Comparison of ENCODE assay signal across 8 mouse cellular contexts in the genomic region with DNA sequence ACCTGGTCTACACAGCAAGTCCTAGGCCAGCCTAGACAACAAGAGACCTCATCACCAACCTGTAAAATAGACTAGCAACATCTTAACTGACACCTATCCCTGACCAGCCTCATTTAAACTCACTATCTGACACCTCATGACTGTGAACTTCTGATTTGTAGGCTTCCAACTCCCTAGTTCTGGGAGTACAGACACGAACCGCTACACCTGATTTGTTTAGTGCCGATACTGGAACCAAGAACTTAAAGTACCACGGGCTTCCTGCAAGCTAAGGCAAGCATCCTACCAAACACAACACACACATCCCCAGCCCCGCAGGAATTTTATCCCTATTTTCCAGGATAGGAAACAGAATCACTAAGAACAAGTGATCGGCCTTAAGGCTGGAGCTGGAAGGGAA. TPM values are rescaled to one million over a fixed set of nuclear protein-coding genes. Genes with fewer than 3 reads are reported as not detected.
DNase-seq lines count a peak whose midpoint lies in the region; ATAC-seq lines count a peak whose summit lies in the region.

No protein-coding gene starts in this region.

- H3K27me3 ChIP-seq in forebrain, embryonic 15.5 days, result peaks cover 6% of the 10 kb centered on the region
- peaks cover 19% of the 10 kb centered on the region; the same call in 1 of the 2 replicates for H3K27me3 ChIP-seq in forebrain, embryonic 16.5 days (replicated peaks; ENCODE audit: control insufficient read depth, insufficient read depth, low read length)
- H3K27me3 ChIP-seq in lung, embryonic 16.5 days (ENCODE audit: control insufficient read depth, insufficient read depth, low read depth, low read length), result no peaks in the 10 kb centered on the region
- H3K27me3 ChIP-seq in intestine, embryonic 14.5 days (replicated peaks; ENCODE audit: control insufficient read depth, insufficient read depth, low read length), result no peaks in the 10 kb centered on the region

- H3K36me3 ChIP-seq in forebrain, embryonic 15.5 days, result no peaks in the 10 kb centered on the region
- no peaks in the 10 kb centered on the region for H3K36me3 ChIP-seq in forebrain, embryonic 16.5 days (ENCODE audit: control insufficient read depth, insufficient read depth)
- no peaks in the 10 kb centered on the region for H3K36me3 ChIP-seq in lung, embryonic 16.5 days (ENCODE audit: control insufficient read depth, insufficient read depth, low read length)
- H3K36me3 ChIP-seq in intestine, embryonic 14.5 days (ENCODE audit: control insufficient read depth, insufficient read depth, low read length), result no peaks in the 10 kb centered on the region

- H3K9me3 ChIP-seq in forebrain, embryonic 15.5 days, result no peaks in the 10 kb centered on the region
- H3K9me3 ChIP-seq in forebrain, embryonic 16.5 days (ENCODE audit: control insufficient read depth, low read length), result no peaks in the 10 kb centered on the region
- H3K9me3 ChIP-seq in lung, embryonic 16.5 days (ENCODE audit: control insufficient read depth, low read length), result no peaks in the 10 kb centered on the region
- no peaks in the 10 kb centered on the region for H3K9me3 ChIP-seq in intestine, embryonic 14.5 days (ENCODE audit: control insufficient read depth, low read length)

- no peak overlapping the region for H3K9ac ChIP-seq in forebrain, embryonic 15.5 days (replicated peaks)
- no peak overlapping the region for H3K9ac ChIP-seq in forebrain, embryonic 16.5 days (replicated peaks; ENCODE audit: low read depth, low read length)
- peak overlapping the region; percentile 87; the same call in 1 of the 2 replicates for H3K9ac ChIP-seq in lung, embryonic 16.5 days (ENCODE audit: low read length)
- no peak overlapping the region for H3K9ac ChIP-seq in intestine, embryonic 14.5 days (ENCODE audit: low read length)

- 0 out of 2 replicates have a peak overlapping the region, but pooled peaks have one; percentile 91 for H3K4me2 ChIP-seq in forebrain, embryonic 15.5 days (replicated peaks)
- H3K4me2 ChIP-seq in forebrain, embryonic 16.5 days (ENCODE audit: low read length), result no peak overlapping the region
- peak overlapping the region; percentile 97 for H3K4me2 ChIP-seq in lung, embryonic 16.5 days (ENCODE audit: low read depth, low read length)
- H3K4me2 ChIP-seq in intestine, embryonic 14.5 days (ENCODE audit: low read length), result peak overlapping the region; percentile 84

- no peak overlapping the region for H3K27ac ChIP-seq in forebrain, embryonic 15.5 days (replicated peaks)
- H3K27ac ChIP-seq in forebrain, embryonic 16.5 days (ENCODE audit: low read length), result no peak overlapping the region
- no peak overlapping the region for H3K27ac ChIP-seq in lung, embryonic 16.5 days (ENCODE audit: low read length)
- H3K27ac ChIP-seq in intestine, embryonic 14.5 days (ENCODE audit: low read depth), result no peak overlapping the region

- H3K4me1 ChIP-seq in forebrain, embryonic 15.5 days, result peaks cover 13% of the 10 kb centered on the region
- H3K4me1 ChIP-seq in forebrain, embryonic 16.5 days (replicated peaks; ENCODE audit: control insufficient read depth, insufficient read depth, low read length), result peaks cover 17% of the 10 kb centered on the region
- H3K4me1 ChIP-seq in lung, embryonic 16.5 days (replicated peaks; ENCODE audit: control insufficient read depth, insufficient read depth, low read length), result peaks cover 42% of the 10 kb centered on the region
- H3K4me1 ChIP-seq in intestine, embryonic 14.5 days (replicated peaks; ENCODE audit: control insufficient read depth, insufficient read depth, low read length), result peaks cover 18% of the 10 kb centered on the region

- ATAC-seq in forebrain, embryonic 15.5 days (replicated peaks), result no peak
- ATAC-seq in forebrain, embryonic 16.5 days, result no peak
- ATAC-seq in lung, embryonic 16.5 days (ENCODE audit: low read depth), result no peak
- no peak for ATAC-seq in intestine, embryonic 14.5 days (replicated peaks; ENCODE audit: low FRiP score, low TSS enrichment, low read depth)

- DNase-seq in lung, postnatal 10 days, result no peak
- DNase-seq in intestine, embryonic 14.5 days (ENCODE audit: low spot score), result no peak
- DNase-seq in naive thymus-derived CD4-positive, alpha-beta T cell, adult 2 months (ENCODE audit: low read depth), result peak; percentile 34
- no peak for DNase-seq in ovary, postnatal 14 days (ENCODE audit: low spot score)
- DNase-seq in embryo, embryonic 9.5 days (ENCODE audit: extremely low spot score), result no peak

- WGBS in forebrain, embryonic 15.5 days, result 78% methylated on average over 6 of the region's 6 CpGs
- 77% methylated on average over 6 of the region's 6 CpGs for WGBS in forebrain, embryonic 16.5 days
- 69% methylated on average over 6 of the region's 6 CpGs for WGBS in lung, embryonic 16.5 days
- 75% methylated on average over 6 of the region's 6 CpGs for WGBS in intestine, embryonic 14.5 days

- no peak overlapping the region for H3K4me3 ChIP-seq in forebrain, embryonic 15.5 days
- H3K4me3 ChIP-seq in forebrain, embryonic 16.5 days (replicated peaks; ENCODE audit: low read length), result no peak overlapping the region
- peak overlapping the region; percentile 81 for H3K4me3 ChIP-seq in lung, embryonic 16.5 days (ENCODE audit: low read length)
- no peak overlapping the region for H3K4me3 ChIP-seq in intestine, embryonic 14.5 days (ENCODE audit: low read depth, low read length)

RNA-seq across cellular contexts. Expression of a gene that starts 1.5 kb away (rescaled TPM):
- 1.9 and 2.8 TPM in 2 replicates for polyA plus RNA-seq in forebrain, embryonic 15.5 days (2015; fragmentation: Nextera tagmentation; extraction: Ambion mirVana)
- polyA plus RNA-seq in forebrain, embryonic 16.5 days (2015; fragmentation: Nextera tagmentation; extraction: Ambion mirVana), result 2.9 and 3.3 TPM in 2 replicates
- 25.2 and 27.7 TPM in 2 replicates for polyA plus RNA-seq in lung, embryonic 16.5 days (2015; fragmentation: Nextera tagmentation; extraction: Ambion mirVana)
- polyA plus RNA-seq in intestine, embryonic 14.5 days (2014; fragmentation: Nextera tagmentation; extraction: Ambion mirVana), result 15.0 and 16.6 TPM in 2 replicates
